Mouse (Mus musculus) liver, adult (tissue): ENCODE data around the gene Sfswap.

Experiments used
- GATA4 ChIP-seq: IDR thresholded peaks from 2 replicates; pipeline ENCODE4 v1.6.1; 2014; ENCODE audit warnings: mild to moderate bottlenecking, low read length; ENCODE audit not compliant: insufficient replicate concordance

Sfswap gene

GRCm38 (mm10) chr5:129594116-129595114 is 93.4 kb downstream of the Sfswap start:
- no peak for TF ChIP-seq GATA4

- TF ChIP-seq GATA4, result no peak
Observed at GRCm38 (mm10) chr5:129602071-129602487, 101.1 kb downstream of the Sfswap start.

- no peak for TF ChIP-seq GATA4
Observed at GRCm38 (mm10) chr5:129607476-129607875, 106.5 kb downstream of the Sfswap start.

GRCm38 (mm10) chr5:129611060-129611459 is 110.0 kb downstream of the Sfswap start:
- no peak for TF ChIP-seq GATA4
